Mouse (Mus musculus) liver, embryonic 13.5 days (tissue): ENCODE results near the gene Gpr15. TPM values are rescaled to one million over a fixed set of nuclear protein-coding genes. Genes with fewer than 3 reads are reported as not detected.
A peak's percentile ranks its signal among the peaks of the same experiment; 100 is the strongest.

Experiments
- ATAC-seq: fragments of 200-750 bp; cut with Nextera tagmentation; 2 replicates; pipeline ENCODE4 v1.8.0; 2017; ENCODE audit warnings: low read depth, mild to moderate bottlenecking, moderate number of reproducible peaks, moderate library complexity
- DNase-seq: peaks from one replicate; pipeline ENCODE4 v3.0.0; 2022
- H3K27ac ChIP-seq: fragments of 300-500 bp; sonication (generic); 2 replicates; pipeline ENCODE4 v1.5.1; 2015; ENCODE audit warnings: moderate library complexity, mild to moderate bottlenecking, inconsistent platforms
- H3K27me3 ChIP-seq: fragments of 300-500 bp; sonication (generic); 2 replicates; pipeline ENCODE4 v1.6.1; 2015; ENCODE audit warnings: mild to moderate bottlenecking, inconsistent platforms
- H3K36me3 ChIP-seq: fragments of 300-500 bp; sonication (generic); 2 replicates; pipeline ENCODE4 v1.6.1; 2015; ENCODE audit warnings: mild to moderate bottlenecking, inconsistent platforms
- H3K4me1 ChIP-seq: fragments of 300-500 bp; sonication (generic); replicated peaks from 2 replicates; pipeline ENCODE4 v1.6.1; 2015; ENCODE audit warnings: inconsistent platforms
- H3K4me2 ChIP-seq: fragments of 300-500 bp; sonication (generic); 2 replicates; pipeline ENCODE4 v1.6.1; 2015; ENCODE audit warnings: inconsistent platforms, mild to moderate bottlenecking, moderate library complexity
- H3K4me3 ChIP-seq: fragments of 300-500 bp; sonication (generic); replicated peaks from 2 replicates; pipeline ENCODE4 v1.5.1; 2015; ENCODE audit warnings: mild to moderate bottlenecking, inconsistent platforms
- H3K9ac ChIP-seq: fragments of 300-500 bp; sonication (generic); 2 replicates; pipeline ENCODE4 v1.6.1; 2015; ENCODE audit warnings: mild to moderate bottlenecking, inconsistent platforms
- H3K9me3 ChIP-seq: fragments of 300-500 bp; sonication (generic); replicated peaks from 2 replicates; pipeline ENCODE4 v1.6.1; 2016; ENCODE audit warnings: inconsistent platforms
- WGBS: fragments of 180-500 bp; shearing (Covaris S2); methylation state at CpG from one replicate; pipeline ENCODE4 v1.1.7; 2015; ENCODE audit not compliant: insufficient replicate concordance; 5-methylcytosine and 5-hydroxymethylcytosine counted together
- polyA plus RNA-seq: library from polyadenylated mRNA; unstranded; fragments of >200 nt; fragmentation: Nextera tagmentation; extraction: Ambion mirVana; gene quantifications from 2 replicates; pipeline ENCODE4 v1.2.1, GENCODE M21; 2015

Gpr15 gene
- polyA plus RNA-seq, 1 experiment from 2014 or later, result 0.06 TPM

DNA sequence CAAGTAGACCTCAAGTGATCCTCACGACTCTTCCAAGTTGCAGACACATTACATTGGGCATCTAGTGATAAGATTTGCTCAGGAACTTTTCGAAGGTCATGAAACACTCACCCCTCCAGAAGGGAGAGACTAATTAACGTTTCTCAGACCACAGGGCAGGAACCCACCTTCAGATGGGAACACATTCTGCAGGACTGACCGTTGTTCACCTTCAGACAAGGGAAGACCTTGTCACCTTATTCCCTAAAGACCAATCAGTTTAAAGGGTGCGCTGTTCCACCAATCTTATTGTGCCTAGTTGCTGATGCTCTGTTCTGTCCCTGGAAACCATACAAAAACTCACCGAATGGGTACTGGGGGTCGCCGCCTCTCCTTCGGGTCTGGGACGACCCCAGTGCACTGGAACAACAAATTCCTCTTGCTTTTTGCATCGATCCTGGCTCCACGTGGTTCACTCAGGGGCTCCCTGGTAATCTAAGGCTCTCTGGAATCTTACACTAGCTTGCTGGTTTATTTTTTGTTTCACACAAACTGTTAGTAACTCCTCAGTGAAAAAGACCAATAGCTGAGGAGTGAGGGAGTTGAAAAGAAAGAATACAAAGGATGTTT, 17.9 kb downstream of the Gpr15 start:
- Histone ChIP-seq H3K27me3 (no peaks in the 10 kb centered on the region), H3K36me3 (no peaks in the 10 kb centered on the region), H3K9ac (no peak overlapping the region), H3K4me2 (no peak overlapping the region), H3K4me3 (no peak overlapping the region), H3K4me1 (no peaks in the 10 kb centered on the region), H3K9me3 (no peaks in the 10 kb centered on the region), H3K27ac (no peak overlapping the region)
- 64% methylated on average over 12 of the region's 12 CpGs for WGBS
- DNase-seq (no peak), ATAC-seq (no peak)

DNA sequence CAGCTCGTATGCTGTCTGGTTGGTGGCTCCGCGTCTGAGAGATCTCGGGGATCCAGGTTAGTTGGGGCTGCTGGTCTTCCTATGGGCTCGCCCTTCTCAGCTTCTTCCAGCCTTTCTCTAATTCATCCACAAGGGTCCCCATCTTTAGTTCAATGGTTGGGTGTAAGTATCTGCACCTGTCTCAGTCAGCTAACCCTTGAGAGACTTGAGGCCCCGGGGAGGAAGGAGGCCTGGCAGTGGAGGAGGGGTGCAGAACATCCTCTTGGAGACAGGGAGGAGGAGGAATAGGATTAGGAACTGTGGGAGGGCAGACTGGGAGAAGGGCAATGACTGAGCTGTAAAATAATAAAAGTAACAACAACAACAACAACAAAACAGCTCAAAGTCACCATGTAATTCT, 18.7 kb downstream of the Gpr15 start:
- H3K36me3 ChIP-seq, result no peaks in the 10 kb centered on the region
- WGBS, result 74% methylated on average over 6 of the region's 6 CpGs
- H3K27me3 ChIP-seq, result no peaks in the 10 kb centered on the region
- no peak overlapping the region for H3K4me3 ChIP-seq
- no peak for DNase-seq
- H3K4me1 ChIP-seq, result no peaks in the 10 kb centered on the region
- no peak overlapping the region for H3K9ac ChIP-seq
- no peak overlapping the region for H3K27ac ChIP-seq
- no peak for ATAC-seq
- H3K4me2 ChIP-seq, result no peak overlapping the region
- H3K9me3 ChIP-seq, result no peaks in the 10 kb centered on the region

DNA sequence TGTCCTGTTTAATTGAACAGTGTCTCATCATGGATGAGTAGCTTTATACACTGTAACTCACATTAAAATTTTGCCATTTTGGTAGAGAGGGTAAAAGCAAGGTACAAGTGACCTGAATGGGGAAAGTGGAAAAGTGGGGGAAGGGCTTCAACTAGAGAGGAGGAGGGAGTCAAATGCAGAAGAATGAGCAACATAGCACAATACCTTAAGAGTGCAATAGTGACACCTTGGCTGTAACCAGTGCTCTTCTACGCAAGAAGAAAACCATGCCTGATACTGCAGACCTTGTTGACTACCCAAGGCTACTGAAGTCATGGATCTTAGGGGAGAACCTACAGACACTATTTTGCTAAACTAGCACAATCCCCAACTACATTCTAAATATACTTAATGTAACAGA, 21.6 kb downstream of the Gpr15 start:
- Histone ChIP-seq H3K4me2 (no peak overlapping the region), H3K9me3 (no peaks in the 10 kb centered on the region), H3K9ac (no peak overlapping the region), H3K4me1 (no peaks in the 10 kb centered on the region), H3K27me3 (no peaks in the 10 kb centered on the region), H3K4me3 (no peak overlapping the region), H3K27ac (no peak overlapping the region), H3K36me3 (no peaks in the 10 kb centered on the region)
- WGBS, result 87% methylated on average over 1 of the region's 1 CpGs
- ATAC-seq (no peak), DNase-seq (no peak)

DNA sequence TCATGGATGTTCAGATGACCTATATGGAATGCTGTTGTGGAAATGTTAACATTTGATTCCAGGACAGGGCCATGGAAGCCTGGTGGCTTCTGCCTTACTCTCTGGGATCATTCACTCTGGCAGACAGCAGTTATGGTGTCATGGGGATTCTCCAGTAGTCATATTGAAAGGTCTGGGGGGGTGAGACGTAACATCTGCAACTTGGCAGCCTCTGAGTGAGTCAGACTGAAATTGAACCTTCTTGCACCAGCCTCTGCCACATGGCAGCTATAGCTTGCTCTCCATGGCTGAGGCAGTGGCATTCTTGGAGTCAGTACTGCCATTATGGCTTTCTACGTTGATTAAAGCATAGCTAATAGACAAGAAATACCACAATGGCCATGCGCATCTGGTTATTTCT, 22.1 kb downstream of the Gpr15 start:
- ATAC-seq (no peak), DNase-seq (no peak)
- no peak overlapping the region for H3K4me3 ChIP-seq
- H3K9ac ChIP-seq, result no peak overlapping the region
- H3K27me3 ChIP-seq, result no peaks in the 10 kb centered on the region
- no peak overlapping the region for H3K27ac ChIP-seq
- 70% methylated on average over 3 of the region's 3 CpGs for WGBS
- H3K4me1 ChIP-seq, result no peaks in the 10 kb centered on the region
- H3K36me3 ChIP-seq, result no peaks in the 10 kb centered on the region
- H3K9me3 ChIP-seq, result no peaks in the 10 kb centered on the region
- no peak overlapping the region for H3K4me2 ChIP-seq

GRCm38 (mm10) chr16:58694091-58694490, 24.8 kb downstream of the Gpr15 start:
- Histone ChIP-seq H3K9me3 (no peaks in the 10 kb centered on the region), H3K27me3 (no peaks in the 10 kb centered on the region), H3K4me2 (no peak overlapping the region), H3K27ac (no peak overlapping the region), H3K4me3 (no peak overlapping the region), H3K36me3 (no peaks in the 10 kb centered on the region), H3K4me1 (no peaks in the 10 kb centered on the region), H3K9ac (no peak overlapping the region)
- 71% methylated on average over 5 of the region's 5 CpGs for WGBS
- DNase-seq (no peak), ATAC-seq (no peak)

DNA sequence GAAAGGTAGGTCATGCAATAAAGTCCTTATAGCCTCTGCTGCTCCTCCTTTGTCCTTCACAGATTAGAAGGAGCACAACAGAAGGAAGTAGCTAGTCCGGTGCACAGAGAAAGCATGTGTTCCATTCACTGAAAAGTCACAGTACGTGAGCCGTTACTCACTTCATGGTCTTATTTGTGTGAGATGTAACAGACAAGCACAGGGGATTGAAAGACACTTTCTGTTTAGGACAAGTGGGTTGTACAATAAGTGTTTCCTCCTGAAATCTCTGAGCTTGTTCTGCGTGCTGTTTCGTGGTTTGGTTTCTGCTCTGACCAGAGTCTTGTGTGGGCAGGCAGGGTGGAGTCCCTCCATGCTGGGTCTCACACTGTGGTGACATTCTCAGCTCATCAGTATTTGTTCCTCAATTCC, 28.5 kb downstream of the Gpr15 start:
- Histone ChIP-seq H3K4me2 (no peak overlapping the region), H3K36me3 (no peaks in the 10 kb centered on the region), H3K27me3 (no peaks in the 10 kb centered on the region), H3K27ac (no peak overlapping the region), H3K9ac (no peak overlapping the region), H3K4me1 (peaks cover 8% of the 10 kb centered on the region), H3K9me3 (no peaks in the 10 kb centered on the region), H3K4me3 (no peak overlapping the region)
- ATAC-seq, result no peak
- 41% methylated on average over 5 of the region's 5 CpGs for WGBS
- DNase-seq, result no peak

GRCm38 (mm10) chr16:58689555-58690169, 29.2 kb downstream of the Gpr15 start:
- peaks cover 8% of the 10 kb centered on the region for H3K4me1 ChIP-seq
- no peaks in the 10 kb centered on the region for H3K36me3 ChIP-seq
- H3K9me3 ChIP-seq, result no peaks in the 10 kb centered on the region
- DNase-seq (no peak), ATAC-seq (no peak)
- 54% methylated on average over 5 of the region's 5 CpGs for WGBS
- no peak overlapping the region for H3K4me3 ChIP-seq
- no peaks in the 10 kb centered on the region for H3K27me3 ChIP-seq
- no peak overlapping the region for H3K9ac ChIP-seq
- H3K27ac ChIP-seq, result no peak overlapping the region
- no peak overlapping the region for H3K4me2 ChIP-seq

GRCm38 (mm10) chr16:58688534-58688933, 30.3 kb downstream of the Gpr15 start:
- no peak overlapping the region for H3K4me2 ChIP-seq
- H3K9ac ChIP-seq, result no peak overlapping the region
- no peaks in the 10 kb centered on the region for H3K36me3 ChIP-seq
- peaks cover 12% of the 10 kb centered on the region for H3K4me1 ChIP-seq
- no peak overlapping the region for H3K27ac ChIP-seq
- no peak overlapping the region for H3K4me3 ChIP-seq
- WGBS, result 75% methylated on average over 1 of the region's 1 CpGs
- H3K9me3 ChIP-seq, result no peaks in the 10 kb centered on the region
- DNase-seq (no peak), ATAC-seq (no peak)
- no peaks in the 10 kb centered on the region for H3K27me3 ChIP-seq

GRCm38 (mm10) chr16:58685548-58686537, 33.0 kb downstream of the Gpr15 start:
- Histone ChIP-seq H3K4me3 (no peak overlapping the region), H3K4me2 (no peak overlapping the region), H3K36me3 (peaks cover 24% of the 10 kb centered on the region), H3K27ac (no peak overlapping the region; the same call in 1 of the 2 replicates), H3K27me3 (no peaks in the 10 kb centered on the region), H3K4me1 (peaks cover 22% of the 10 kb centered on the region), H3K9ac (no peak overlapping the region; the same call in 1 of the 2 replicates), H3K9me3 (no peaks in the 10 kb centered on the region)
- 61% methylated on average over 20 of the region's 20 CpGs for WGBS
- DNase-seq, result no peak
- ATAC-seq, result no peak

GRCm38 (mm10) chr16:58684537-58684936, 34.3 kb downstream of the Gpr15 start:
- Histone ChIP-seq H3K27ac (peak overlapping the region; percentile 63), H3K9ac (no peak overlapping the region), H3K9me3 (no peaks in the 10 kb centered on the region), H3K4me1 (peaks cover 26% of the 10 kb centered on the region), H3K27me3 (no peaks in the 10 kb centered on the region), H3K36me3 (peaks cover 32% of the 10 kb centered on the region), H3K4me2 (no peak overlapping the region), H3K4me3 (no peak overlapping the region)
- DNase-seq, result no peak
- 0 out of 2 replicates have a peak, but pooled peaks have one; percentile 27 for ATAC-seq

- 93% methylated on average over 4 of the region's 4 CpGs for WGBS
- Histone ChIP-seq H3K4me3 (no peak overlapping the region), H3K9me3 (no peaks in the 10 kb centered on the region), H3K36me3 (peaks cover 36% of the 10 kb centered on the region), H3K4me2 (no peak overlapping the region), H3K27me3 (no peaks in the 10 kb centered on the region), H3K9ac (no peak overlapping the region), H3K27ac (peak overlapping the region; percentile 63), H3K4me1 (peaks cover 26% of the 10 kb centered on the region)
- no peak for DNase-seq
- ATAC-seq, result no peak
Measured at GRCm38 (mm10) chr16:58683911-58684310, 35.0 kb downstream of the Gpr15 start.
